7 mouse cellular contexts compared by ENCODE assay signal in genomic region chr19:17388404-17388803, GRCm38 (mm10). TPM values are rescaled to one million over a fixed set of nuclear protein-coding genes. Genes with fewer than 3 reads are reported as not detected.
DNase-seq lines count a peak whose midpoint lies in the region.

No protein-coding gene starts in this region.

- DNase-seq in left cerebral cortex, postnatal 14 days (ENCODE audit: low spot score in 2 of 2): peak; percentile 7 to 56
- no peak for DNase-seq in left cerebral cortex, adult 8-10 months (ENCODE audit: low spot score in 2 of 2)
- peak; percentile 18 for DNase-seq in MEL-GATA-1-ER (ENCODE audit: extremely low read depth, low read depth)
- DNase-seq in cerebellum, postnatal 36 days: peak; percentile 20 to 44
- peak; percentile 16 for DNase-seq in lung, postnatal 10 days
- no peak for DNase-seq in gastrocnemius, adult 18-20 months (ENCODE audit: low spot score)
- no peak for DNase-seq in right cerebral cortex, postnatal 10 days (ENCODE audit: low spot score in 2 of 2)

- intact Hi-C loops in left cerebral cortex, postnatal 14 days (cut with DNase I): loop anchor here (1.0 to 10.0 kb wide), 4 partner anchors 154 to 574 kb away; partner anchors contain the start of gene Foxb2

RNA-seq across cellular contexts. Expression of gene Rfk, which starts 5.4 kb away (rescaled TPM):
- 10 to 100 TPM; 51.9 to 58.0 TPM for total RNA-seq in left cerebral cortex, postnatal 14 days (2021)
- 10 to 100 TPM; 59.9 to 70.4 (median 61.9) TPM for total RNA-seq in left cerebral cortex, adult 8-10 months (2022)
- 10 to 100 TPM; 71.3 to 73.5 TPM for total RNA-seq in gastrocnemius, adult 18-20 months (2021)

RNA-seq across cellular contexts. Expression of gene Gcnt1, which starts 15.8 kb away (rescaled TPM):
- 1 to 10 TPM; 2.0 to 2.2 TPM for total RNA-seq in left cerebral cortex, postnatal 14 days (2021)
- total RNA-seq in left cerebral cortex, adult 8-10 months (2022): 1 to 10 TPM; 2.6 to 5.1 (median 4.7) TPM
- under 1 TPM; 0.47 to 0.75 TPM for total RNA-seq in gastrocnemius, adult 18-20 months (2021)

Comparison
In these comparisons a context has a peak if more than half of its experiments do, and no peak if none do; other contexts are left out.
1. DNase-seq: peak in left cerebral cortex, postnatal 14 days (2 of 2), MEL-GATA-1-ER (single experiment), cerebellum, postnatal 36 days (2 of 2) and lung, postnatal 10 days (single experiment); none in left cerebral cortex, adult 8-10 months (0 of 2), gastrocnemius, adult 18-20 months (single experiment) and right cerebral cortex, postnatal 10 days (0 of 2).